Mouse (Mus musculus) forebrain, embryonic 13.5 days (tissue): ENCODE results near the gene Slc25a19. TPM values are rescaled to one million over a fixed set of nuclear protein-coding genes. Genes with fewer than 3 reads are reported as not detected.
A peak's percentile ranks its signal among the peaks of the same experiment; 100 is the strongest.

ENCODE experiments used
- ATAC-seq: fragments of 200-750 bp; cut with Nextera tagmentation; 2 replicates; pipeline ENCODE4 v1.8.0; 2017
- H3K27ac ChIP-seq: fragments of 300-500 bp; sonication (generic); 2 replicates; pipeline ENCODE4 v1.5.1; 2015; ENCODE audit warnings: inconsistent platforms, mild to moderate bottlenecking, moderate library complexity
- H3K27me3 ChIP-seq: fragments of 300-500 bp; sonication (generic); 2 replicates; pipeline ENCODE4 v1.6.1; 2015; ENCODE audit warnings: mild to moderate bottlenecking, inconsistent platforms
- H3K36me3 ChIP-seq: fragments of 300-500 bp; sonication (generic); 2 replicates; pipeline ENCODE4 v1.6.1; 2015; ENCODE audit warnings: mild to moderate bottlenecking, inconsistent platforms; ENCODE audit not compliant: poor library complexity, severe bottlenecking
- H3K4me1 ChIP-seq: fragments of 300-500 bp; sonication (generic); 2 replicates; pipeline ENCODE4 v1.6.1; 2015; ENCODE audit warnings: inconsistent platforms
- H3K4me2 ChIP-seq: fragments of 300-500 bp; sonication (generic); 2 replicates; pipeline ENCODE4 v1.6.1; 2015; ENCODE audit warnings: inconsistent platforms, mild to moderate bottlenecking, moderate library complexity
- H3K4me3 ChIP-seq: fragments of 300-500 bp; sonication (generic); 2 replicates; pipeline ENCODE4 v1.5.1; 2015; ENCODE audit warnings: mild to moderate bottlenecking, inconsistent platforms
- H3K9ac ChIP-seq: fragments of 300-500 bp; sonication (generic); 2 replicates; pipeline ENCODE4 v1.6.1; 2015; ENCODE audit warnings: mild to moderate bottlenecking, inconsistent platforms
- H3K9me3 ChIP-seq: fragments of 300-500 bp; sonication (generic); replicated peaks from 2 replicates; pipeline ENCODE4 v1.6.1; 2016; ENCODE audit warnings: inconsistent platforms
- WGBS: fragments of 180-500 bp; shearing (Covaris S2); methylation state at CpG from one replicate; pipeline ENCODE4 v1.1.7; 2015; 5-methylcytosine and 5-hydroxymethylcytosine counted together
- polyA plus RNA-seq: library from polyadenylated mRNA; unstranded; fragments of >200 nt; fragmentation: Nextera tagmentation; extraction: Ambion mirVana; gene quantifications from 2 replicates; pipeline ENCODE4 v1.2.1, GENCODE M21; 2015

Slc25a19 gene
- polyA plus RNA-seq = 37.6 and 37.8 TPM in 2 replicates

- Histone ChIP-seq H3K27ac (no peak within 1 kb of the TSS), H3K4me3 (peak within 1 kb of the TSS; percentile 69)
Observed at GRCm38 (mm10) chr11:115627705-115628464, at the start of gene Slc25a19. Slc25a19 (minus strand) TSS chr11:115628295.

DNA sequence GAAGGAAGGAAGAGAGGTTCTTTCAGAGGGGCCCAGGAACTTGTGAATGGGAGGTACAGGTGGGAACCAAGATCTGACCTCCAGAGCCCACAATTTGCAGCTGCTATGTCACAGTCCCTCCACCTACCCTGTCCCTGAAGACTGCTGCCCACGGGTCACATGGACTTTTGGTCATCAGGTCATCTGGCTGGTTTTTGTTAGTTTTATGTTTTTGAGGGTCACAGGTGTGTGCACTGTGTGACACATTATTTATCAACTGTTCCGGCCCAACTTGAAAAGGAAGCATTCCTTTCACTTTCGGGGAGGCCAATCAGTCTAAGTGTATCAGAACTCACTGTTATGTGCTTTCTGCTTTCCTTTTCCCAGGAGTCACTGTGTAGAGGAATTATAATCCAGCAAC, 49.4 kb upstream of the Slc25a19 start:
- no peaks in the 10 kb centered on the region for H3K9me3 ChIP-seq
- H3K36me3 ChIP-seq = peaks cover 19% of the 10 kb centered on the region
- H3K27ac ChIP-seq = no peak overlapping the region
- ATAC-seq = no peak
- H3K9ac ChIP-seq = no peak overlapping the region
- no peaks in the 10 kb centered on the region for H3K27me3 ChIP-seq
- H3K4me3 ChIP-seq = no peak overlapping the region
- H3K4me2 ChIP-seq = no peak overlapping the region
- H3K4me1 ChIP-seq = peaks cover 9% of the 10 kb centered on the region
- WGBS = 97% methylated on average over 3 of the region's 3 CpGs

More at GRCm38 (mm10) chr11:115627705-115628464, at the start of gene Slc25a19:
- peak; percentile 100 for ATAC-seq
- Histone ChIP-seq H3K36me3 (peaks cover 3% of the 10 kb centered on the region), H3K9ac (peak within 1 kb of the TSS; percentile 76), H3K27me3 (no peaks in the 10 kb centered on the region), H3K4me2 (peak within 1 kb of the TSS; percentile 95), H3K9me3 (no peaks in the 10 kb centered on the region), H3K4me1 (peaks cover 13% of the 10 kb centered on the region)
- under 1% methylated on average over 47 of the region's 47 CpGs for WGBS

GRCm38 (mm10) chr11:115676738-115677137, 48.6 kb upstream of the Slc25a19 start:
- ATAC-seq = no peak
- Histone ChIP-seq H3K4me2 (no peak overlapping the region), H3K9me3 (no peaks in the 10 kb centered on the region), H3K27ac (no peak overlapping the region), H3K27me3 (no peaks in the 10 kb centered on the region), H3K4me3 (no peak overlapping the region), H3K4me1 (peaks cover 9% of the 10 kb centered on the region), H3K36me3 (peaks cover 11% of the 10 kb centered on the region; the same call in 1 of the 2 replicates), H3K9ac (no peak overlapping the region)
- 97% methylated on average over 8 of the region's 8 CpGs for WGBS

GRCm38 (mm10) chr11:115674235-115674865, 46.3 kb upstream of the Slc25a19 start:
- peak overlapping the region; percentile 40; the same call in 1 of the 2 replicates for H3K27ac ChIP-seq
- H3K9ac ChIP-seq = 0 out of 2 replicates have a peak overlapping the region, but pooled peaks have one; percentile 22
- H3K27me3 ChIP-seq = no peaks in the 10 kb centered on the region
- no peak overlapping the region for H3K4me3 ChIP-seq
- WGBS = 59% methylated on average over 9 of the region's 9 CpGs
- no peaks in the 10 kb centered on the region for H3K9me3 ChIP-seq
- H3K4me2 ChIP-seq = no peak overlapping the region
- peaks cover 28% of the 10 kb centered on the region for H3K4me1 ChIP-seq
- ATAC-seq = no peak
- peaks cover 10% of the 10 kb centered on the region; the same call in 1 of the 2 replicates for H3K36me3 ChIP-seq

GRCm38 (mm10) chr11:115673471-115674234, 45.6 kb upstream of the Slc25a19 start:
- Histone ChIP-seq H3K4me2 (no peak overlapping the region), H3K27ac (peak overlapping the region; percentile 40; the same call in 1 of the 2 replicates), H3K27me3 (no peaks in the 10 kb centered on the region), H3K9me3 (no peaks in the 10 kb centered on the region), H3K4me3 (no peak overlapping the region), H3K4me1 (peaks cover 28% of the 10 kb centered on the region), H3K9ac (no peak overlapping the region), H3K36me3 (peaks cover 8% of the 10 kb centered on the region; the same call in 1 of the 2 replicates)
- ATAC-seq = no peak
- WGBS = 88% methylated on average over 9 of the region's 9 CpGs

DNA sequence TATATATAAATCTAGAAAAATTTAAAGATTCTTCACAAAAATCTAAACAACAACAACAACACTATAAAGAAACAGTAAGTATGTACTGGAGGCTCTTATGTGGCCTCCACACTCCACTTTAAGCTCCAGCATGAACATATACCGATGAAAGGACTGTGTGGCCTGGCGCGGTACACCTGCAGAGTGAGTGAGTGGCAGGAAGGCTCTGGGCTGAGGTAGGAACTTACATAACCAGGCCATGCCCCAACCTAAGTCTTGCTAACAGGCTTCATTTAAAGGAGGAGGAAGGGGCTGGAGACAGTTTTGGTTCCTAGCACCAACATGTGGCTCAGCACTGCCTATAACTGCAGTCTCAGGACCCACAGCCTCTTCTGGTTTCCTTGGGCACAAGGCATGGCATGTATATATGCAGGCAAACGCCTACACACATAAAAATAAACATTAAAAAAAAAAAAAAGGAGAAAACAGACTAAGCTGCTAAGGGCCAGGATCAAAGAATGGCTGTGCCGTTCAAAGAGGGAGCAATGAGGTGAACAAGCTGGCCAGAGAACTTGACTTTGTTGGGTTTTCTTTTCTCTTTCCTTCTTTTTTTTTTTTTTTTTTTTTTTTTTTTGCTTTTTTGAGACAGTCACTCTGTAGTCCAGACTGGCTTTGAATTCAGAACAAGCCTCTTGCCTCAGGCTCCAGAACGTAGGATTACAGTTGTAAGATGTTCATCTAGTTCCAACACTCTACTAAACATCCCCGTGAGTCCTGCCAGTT, 44.3 kb upstream of the Slc25a19 start:
- no peak overlapping the region for H3K4me2 ChIP-seq
- H3K27me3 ChIP-seq = no peaks in the 10 kb centered on the region
- H3K9ac ChIP-seq = no peak overlapping the region
- no peak overlapping the region for H3K4me3 ChIP-seq
- 0 out of 2 replicates have a peak, but pooled peaks cover 2% of the 10 kb centered on the region for H3K36me3 ChIP-seq
- H3K27ac ChIP-seq = no peak overlapping the region
- peaks cover 28% of the 10 kb centered on the region for H3K4me1 ChIP-seq
- no peak for ATAC-seq
- H3K9me3 ChIP-seq = no peaks in the 10 kb centered on the region
- 86% methylated on average over 7 of the region's 7 CpGs for WGBS

- no peaks in the 10 kb centered on the region for H3K27me3 ChIP-seq
- H3K27ac ChIP-seq = peak overlapping the region; percentile 57; the same call in 1 of the 2 replicates
- no peak for ATAC-seq
- no peaks in the 10 kb centered on the region for H3K36me3 ChIP-seq
- peaks cover 28% of the 10 kb centered on the region for H3K4me1 ChIP-seq
- no peak overlapping the region for H3K4me2 ChIP-seq
- H3K9ac ChIP-seq = 0 out of 2 replicates have a peak overlapping the region, but pooled peaks have one; percentile 5
- 32% methylated on average over 5 of the region's 5 CpGs for WGBS
- no peak overlapping the region for H3K4me3 ChIP-seq
- H3K9me3 ChIP-seq = no peaks in the 10 kb centered on the region
Observed at GRCm38 (mm10) chr11:115670451-115671050, 42.5 kb upstream of the Slc25a19 start.

GRCm38 (mm10) chr11:115663676-115664335, 35.7 kb upstream of the Slc25a19 start:
- no peak overlapping the region for H3K9ac ChIP-seq
- WGBS = 61% methylated on average over 4 of the region's 4 CpGs

GRCm38 (mm10) chr11:115660376-115660775, 32.3 kb upstream of the Slc25a19 start:
- H3K36me3 ChIP-seq = 0 out of 2 replicates have a peak, but pooled peaks cover 11% of the 10 kb centered on the region
- H3K4me2 ChIP-seq = no peak overlapping the region
- 92% methylated on average over 4 of the region's 4 CpGs for WGBS
- H3K27ac ChIP-seq = no peak overlapping the region
- no peaks in the 10 kb centered on the region for H3K9me3 ChIP-seq
- ATAC-seq = no peak
- H3K4me1 ChIP-seq = peaks cover 3% of the 10 kb centered on the region; the same call in 1 of the 2 replicates
- H3K9ac ChIP-seq = no peak overlapping the region
- H3K4me3 ChIP-seq = no peak overlapping the region
- no peaks in the 10 kb centered on the region for H3K27me3 ChIP-seq

More at GRCm38 (mm10) chr11:115663676-115664335, 35.7 kb upstream of the Slc25a19 start:
- Histone ChIP-seq H3K9me3 (no peaks in the 10 kb centered on the region), H3K4me2 (no peak overlapping the region), H3K4me1 (peaks cover 3% of the 10 kb centered on the region; the same call in 1 of the 2 replicates), H3K27ac (no peak overlapping the region), H3K4me3 (no peak overlapping the region), H3K27me3 (no peaks in the 10 kb centered on the region), H3K36me3 (0 out of 2 replicates have a peak, but pooled peaks cover 11% of the 10 kb centered on the region)
- no peak for ATAC-seq

DNA sequence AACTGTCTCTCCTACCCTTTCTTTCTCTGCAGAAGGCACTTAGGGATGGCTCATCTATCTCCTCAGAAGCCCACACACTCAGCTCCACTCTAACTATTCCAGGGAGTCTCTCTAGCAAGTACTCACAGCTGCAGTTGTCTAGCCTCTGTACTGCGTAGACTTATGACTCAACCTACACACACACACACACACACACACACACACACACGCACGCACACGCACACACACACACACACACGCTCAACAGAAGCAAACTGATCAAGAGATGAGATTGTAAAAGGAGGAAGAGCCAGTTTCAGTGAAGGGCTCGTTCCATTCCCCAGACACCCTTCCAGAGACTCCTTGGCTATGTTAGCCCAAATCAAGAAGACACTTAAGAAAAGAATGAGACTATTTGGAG, 30.4 kb upstream of the Slc25a19 start:
- Histone ChIP-seq H3K9me3 (no peaks in the 10 kb centered on the region), H3K9ac (no peak overlapping the region), H3K4me2 (no peak overlapping the region), H3K4me1 (no peaks in the 10 kb centered on the region), H3K27ac (no peak overlapping the region), H3K36me3 (peaks cover 27% of the 10 kb centered on the region), H3K4me3 (no peak overlapping the region), H3K27me3 (no peaks in the 10 kb centered on the region)
- 86% methylated on average over 6 of the region's 6 CpGs for WGBS
- no peak for ATAC-seq
